ENCODE assay signal across 8 mouse cellular contexts in the genomic region with DNA sequence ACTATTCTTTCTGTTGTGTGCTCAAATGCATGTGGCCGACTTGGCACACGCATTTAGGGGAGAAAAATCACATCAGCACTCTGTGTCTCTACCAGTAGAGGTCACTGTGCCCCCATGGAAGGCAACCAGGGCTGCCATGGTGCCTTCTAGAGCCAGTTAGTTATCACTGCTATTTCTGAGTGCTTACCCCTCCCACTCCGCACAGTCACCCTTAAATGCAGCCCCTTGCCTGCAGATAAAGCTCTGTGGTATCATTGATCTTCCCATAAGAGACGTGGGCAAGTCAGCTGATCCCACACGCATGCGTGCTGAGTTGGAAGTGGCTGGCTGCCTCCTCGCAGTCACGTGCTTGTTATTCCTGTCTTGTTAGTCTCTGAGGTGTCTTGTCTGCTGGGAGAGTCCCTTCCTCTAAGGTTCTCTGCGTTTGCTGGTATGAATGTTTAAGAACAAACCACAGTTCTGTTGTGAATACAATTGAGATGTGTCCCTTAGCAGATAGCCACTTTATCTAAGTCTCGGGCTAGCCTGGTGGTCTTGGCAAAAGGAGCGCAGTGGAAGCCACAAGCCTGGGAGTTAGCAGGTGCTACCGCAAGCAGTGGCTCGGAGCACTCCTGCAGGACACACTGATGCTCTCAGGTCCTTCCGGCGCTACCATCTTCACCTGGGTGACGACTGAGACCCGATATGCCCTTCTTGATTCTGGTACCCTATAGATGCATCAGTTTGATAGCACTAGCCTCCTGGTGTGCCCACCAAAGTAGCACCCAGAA.
A peak's percentile ranks its signal among the peaks of the same experiment; 100 is the strongest.
DNase-seq lines count a peak whose midpoint lies in the region; ATAC-seq and TF ChIP-seq lines count a peak whose summit lies in the region.

No protein-coding gene starts in this region.

- no peak overlapping the region for H3K4me2 ChIP-seq in intestine, embryonic 15.5 days (replicated peaks)
- no peak overlapping the region for H3K4me2 ChIP-seq in limb, embryonic 11.5 days (ENCODE audit: low read depth, severe bottlenecking)
- 0 out of 2 replicates have a peak overlapping the region, but pooled peaks have one; percentile 13 for H3K4me2 ChIP-seq in midbrain, embryonic 16.5 days (ENCODE audit: low read length)
- no peak overlapping the region for H3K4me2 ChIP-seq in stomach, embryonic 16.5 days (ENCODE audit: low read depth, low read length)

- TF ChIP-seq CTCF in gastrocnemius, adult 2 months (IDR thresholded peaks at IDR 0.05): peak; percentile 90

- ATAC-seq in intestine, embryonic 15.5 days: peak; percentile 75
- no peak for ATAC-seq in limb, embryonic 11.5 days (ENCODE audit: insufficient number of reproducible peaks, low FRiP score, low TSS enrichment, low read depth)
- ATAC-seq in midbrain, embryonic 16.5 days: peak; percentile 82
- peak; percentile 60 for ATAC-seq in stomach, embryonic 16.5 days (ENCODE audit: insufficient read depth, low FRiP score)

- intact Hi-C loops in gastrocnemius, adult 2 months (cut with DNase I): loop anchor here (5.0 kb wide), 1 partner anchor 217 kb away; no protein-coding TSS in a partner anchor

- no peak overlapping the region for H3K9ac ChIP-seq in intestine, embryonic 15.5 days
- no peak overlapping the region for H3K9ac ChIP-seq in limb, embryonic 11.5 days (ENCODE audit: low read length)
- H3K9ac ChIP-seq in midbrain, embryonic 16.5 days (ENCODE audit: low read depth, low read length): no peak overlapping the region
- H3K9ac ChIP-seq in stomach, embryonic 16.5 days (ENCODE audit: low read length): no peak overlapping the region

- no peaks in the 10 kb centered on the region for H3K9me3 ChIP-seq in intestine, embryonic 15.5 days
- H3K9me3 ChIP-seq in limb, embryonic 11.5 days (ENCODE audit: control insufficient read depth, low read length): no peaks in the 10 kb centered on the region
- no peaks in the 10 kb centered on the region for H3K9me3 ChIP-seq in midbrain, embryonic 16.5 days (replicated peaks; ENCODE audit: control insufficient read depth, low read length, poor library complexity, severe bottlenecking)
- H3K9me3 ChIP-seq in stomach, embryonic 16.5 days (replicated peaks; ENCODE audit: control insufficient read depth, low read length): no peaks in the 10 kb centered on the region

- H3K27me3 ChIP-seq in intestine, embryonic 15.5 days (replicated peaks): no peaks in the 10 kb centered on the region
- no peaks in the 10 kb centered on the region for H3K27me3 ChIP-seq in limb, embryonic 11.5 days (ENCODE audit: control insufficient read depth, insufficient read depth, low read length)
- H3K27me3 ChIP-seq in midbrain, embryonic 16.5 days (ENCODE audit: control insufficient read depth, insufficient read depth, low read depth, low read length): no peaks in the 10 kb centered on the region
- H3K27me3 ChIP-seq in stomach, embryonic 16.5 days (ENCODE audit: control insufficient read depth, insufficient read depth, low read length): no peaks in the 10 kb centered on the region

- H3K4me3 ChIP-seq in gastrocnemius, adult 2 months: peak overlapping the region; percentile 37
- H3K4me3 ChIP-seq in intestine, embryonic 15.5 days (replicated peaks): no peak overlapping the region
- H3K4me3 ChIP-seq in limb, embryonic 11.5 days (ENCODE audit: low read depth, low read length): no peak overlapping the region
- no peak overlapping the region for H3K4me3 ChIP-seq in midbrain, embryonic 16.5 days (ENCODE audit: low read depth, low read length)
- no peak overlapping the region for H3K4me3 ChIP-seq in stomach, embryonic 16.5 days (replicated peaks; ENCODE audit: low read length)

- WGBS in intestine, embryonic 15.5 days: 75% methylated on average over 17 of the region's 17 CpGs
- 81% methylated on average over 17 of the region's 17 CpGs for WGBS in limb, embryonic 11.5 days
- WGBS in midbrain, embryonic 16.5 days: 74% methylated on average over 17 of the region's 17 CpGs
- 78% methylated on average over 17 of the region's 17 CpGs for WGBS in stomach, embryonic 16.5 days

- H3K27ac ChIP-seq in gastrocnemius, adult 2 months: no peak overlapping the region
- H3K27ac ChIP-seq in intestine, embryonic 15.5 days: no peak overlapping the region
- H3K27ac ChIP-seq in limb, embryonic 11.5 days (replicated peaks; ENCODE audit: low read depth, low read length): no peak overlapping the region
- H3K27ac ChIP-seq in midbrain, embryonic 16.5 days (ENCODE audit: low read length): no peak overlapping the region
- H3K27ac ChIP-seq in stomach, embryonic 16.5 days (ENCODE audit: low read length): no peak overlapping the region

- no peaks in the 10 kb centered on the region for H3K4me1 ChIP-seq in intestine, embryonic 15.5 days (replicated peaks)
- no peaks in the 10 kb centered on the region for H3K4me1 ChIP-seq in limb, embryonic 11.5 days (ENCODE audit: control insufficient read depth, insufficient read depth, low read length)
- H3K4me1 ChIP-seq in midbrain, embryonic 16.5 days (ENCODE audit: control insufficient read depth, insufficient read depth, low read length): 0 out of 2 replicates have a peak, but pooled peaks cover 4% of the 10 kb centered on the region
- no peaks in the 10 kb centered on the region for H3K4me1 ChIP-seq in stomach, embryonic 16.5 days (ENCODE audit: control insufficient read depth, insufficient read depth, low read length)

- H3K36me3 ChIP-seq in intestine, embryonic 15.5 days: no peaks in the 10 kb centered on the region
- H3K36me3 ChIP-seq in limb, embryonic 11.5 days (ENCODE audit: control insufficient read depth, insufficient read depth, low read length): no peaks in the 10 kb centered on the region; the same call in 1 of the 2 replicates
- H3K36me3 ChIP-seq in midbrain, embryonic 16.5 days (ENCODE audit: control insufficient read depth, insufficient read depth, low read length): peaks cover 3% of the 10 kb centered on the region; the same call in 1 of the 2 replicates
- no peaks in the 10 kb centered on the region for H3K36me3 ChIP-seq in stomach, embryonic 16.5 days (ENCODE audit: control insufficient read depth, insufficient read depth, low read length)

- DNase-seq in 3T3-L1 (ENCODE audit: low read depth, low spot score): peak; percentile 79
- DNase-seq in NIH3T3 (ENCODE audit: low read depth): peak; percentile 87
- peak; percentile 47 to 57 for DNase-seq in cerebellum, postnatal 4 days (ENCODE audit: low spot score in 2 of 2)
- peak; percentile 68 for DNase-seq in gastrocnemius, adult 2 months
- DNase-seq in limb, embryonic 11.5 days (ENCODE audit: low spot score): peak; percentile 70
